Mouse (Mus musculus) testis, postnatal 10 days (tissue): ENCODE results near the gene Klrb1a.
"Not testable (repeated sequence)": the region's sequence is repeated elsewhere in the genome, so short reads cannot be mapped to it uniquely, and the experiment has no call there.

Experiments
- DNase-seq: peaks from one replicate; pipeline ENCODE4 v3.0.0; 2021; ENCODE audit warnings: low spot score

Gene Klrb1a

DNA sequence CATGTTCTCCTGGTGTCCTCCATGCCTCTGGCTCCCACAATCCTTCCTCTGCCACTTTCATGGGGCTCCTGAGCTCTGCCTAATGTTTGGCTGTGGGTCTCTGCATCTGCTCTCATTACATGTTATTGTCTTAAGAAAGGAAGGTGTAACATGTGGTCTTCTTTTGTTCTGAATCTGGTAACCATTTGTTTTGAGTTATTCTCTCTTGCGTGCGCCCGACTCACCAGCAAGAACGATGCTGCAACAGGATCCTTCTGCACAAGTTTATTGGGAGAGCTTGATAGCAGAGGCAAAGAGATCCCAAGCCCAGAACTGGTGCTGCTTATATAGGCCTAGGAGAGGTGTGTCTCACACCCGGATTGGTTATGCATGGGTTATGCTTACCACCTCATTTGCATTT lies at the start of gene Klrb1a:
Gene Klrb1a, minus strand, starts transcription at position 101 of the 400 bp plus-strand sequence.
- not testable (repeated sequence) for DNase-seq

DNA sequence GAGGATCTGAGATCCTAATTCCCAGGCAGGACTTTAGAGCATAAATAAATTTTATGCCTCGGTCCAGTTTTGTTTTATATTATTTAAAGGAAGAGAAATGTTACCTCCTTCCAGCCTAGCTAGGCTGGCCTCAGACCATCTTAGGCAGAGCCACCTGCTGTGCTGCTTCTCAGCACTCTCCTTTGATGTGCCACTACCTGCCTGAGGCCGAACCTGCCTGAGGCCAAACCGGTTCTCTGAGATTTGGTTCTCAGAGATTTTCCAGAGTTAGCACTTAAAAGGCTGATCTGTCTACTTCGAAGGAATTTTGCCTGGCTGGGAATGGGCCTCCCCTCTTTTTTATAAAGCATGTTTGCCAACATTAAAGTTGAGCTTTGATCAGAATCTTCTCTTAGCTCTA lies 46.6 kb upstream of the Klrb1a start:
- no peak for DNase-seq

DNA sequence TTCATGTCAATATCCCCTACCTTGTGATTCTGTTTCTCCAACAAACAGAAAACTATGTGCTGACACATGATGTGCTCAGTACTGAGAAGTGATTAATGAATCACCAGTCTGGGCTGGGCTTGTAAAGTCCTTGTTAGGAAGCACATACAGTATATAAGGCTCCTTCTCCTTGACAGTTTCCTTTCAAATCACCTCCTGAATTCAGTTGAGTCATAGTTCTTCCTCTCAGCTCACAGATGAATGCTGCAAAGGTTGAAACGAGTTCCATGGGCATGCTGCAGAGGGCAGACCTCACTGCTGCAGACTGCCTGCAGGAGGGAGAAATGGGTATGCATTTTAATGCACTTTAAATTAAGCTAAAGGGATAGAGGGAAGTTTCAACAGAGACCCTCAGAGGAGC lies 38.9 kb upstream of the Klrb1a start, which contains the start of gene Clec2h:
Gene Clec2h, plus strand, starts transcription at position 180 of the 400 bp plus-strand sequence.
- DNase-seq, result no peak

DNA sequence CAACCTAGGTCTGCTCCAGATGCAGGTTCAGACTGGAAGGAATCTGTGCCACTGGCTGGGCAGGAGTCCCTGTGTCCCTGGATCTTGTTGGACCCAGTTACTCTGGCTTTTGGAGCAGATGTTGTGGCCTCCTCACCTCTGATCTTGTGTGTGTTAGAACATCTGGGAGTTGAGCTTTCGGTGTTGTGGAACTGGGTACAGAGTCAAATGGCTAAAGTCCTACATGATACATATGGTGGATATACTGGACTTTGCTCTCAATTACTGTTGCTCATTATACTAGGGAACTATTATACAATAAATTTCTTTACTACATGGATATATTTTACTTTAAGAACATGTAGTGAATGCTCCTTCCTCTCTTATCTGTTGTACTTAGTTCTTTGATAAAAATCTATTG lies 37.9 kb upstream of the Klrb1a start:
- DNase-seq, result no peak

DNA sequence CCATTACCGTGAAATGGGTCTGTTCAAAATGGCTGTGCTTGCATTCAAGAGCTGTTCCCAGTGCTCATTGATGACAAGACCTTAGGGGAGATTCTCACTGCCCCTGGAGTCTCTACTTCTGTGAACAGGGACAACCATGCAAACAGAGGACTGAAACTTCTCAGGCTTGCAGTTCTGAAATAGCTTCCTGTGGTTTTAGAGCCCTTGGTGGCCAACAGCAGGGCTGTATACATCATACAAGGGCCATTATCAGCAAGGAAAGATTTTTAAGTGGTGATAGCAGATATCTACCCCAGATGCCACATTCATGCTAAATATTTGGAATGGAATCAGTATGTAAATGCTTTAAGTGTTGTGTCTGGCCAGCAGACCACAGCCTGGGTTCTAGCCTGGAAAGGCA lies 29.6 kb upstream of the Klrb1a start:
- no peak for DNase-seq

DNA sequence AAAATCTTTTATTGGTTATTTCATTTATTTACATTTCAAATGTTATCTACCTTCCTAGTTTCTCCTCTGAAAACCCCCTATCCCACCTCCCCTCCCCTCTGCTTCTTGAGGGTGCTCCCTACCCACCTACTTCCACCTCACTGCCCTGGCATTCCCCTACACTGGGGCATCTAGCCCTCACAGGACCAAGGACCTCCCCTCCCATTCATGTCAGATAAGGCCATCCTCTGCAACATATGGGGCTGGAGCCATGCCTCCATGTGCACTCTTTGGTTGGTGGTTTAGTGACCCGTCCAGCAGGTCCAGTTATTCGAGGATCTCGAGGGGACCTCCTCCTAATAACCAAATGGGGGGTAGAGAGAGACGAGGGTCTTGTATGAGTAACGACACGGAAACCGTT lies 27.5 kb upstream of the Klrb1a start:
- DNase-seq, result not testable (repeated sequence)

DNA sequence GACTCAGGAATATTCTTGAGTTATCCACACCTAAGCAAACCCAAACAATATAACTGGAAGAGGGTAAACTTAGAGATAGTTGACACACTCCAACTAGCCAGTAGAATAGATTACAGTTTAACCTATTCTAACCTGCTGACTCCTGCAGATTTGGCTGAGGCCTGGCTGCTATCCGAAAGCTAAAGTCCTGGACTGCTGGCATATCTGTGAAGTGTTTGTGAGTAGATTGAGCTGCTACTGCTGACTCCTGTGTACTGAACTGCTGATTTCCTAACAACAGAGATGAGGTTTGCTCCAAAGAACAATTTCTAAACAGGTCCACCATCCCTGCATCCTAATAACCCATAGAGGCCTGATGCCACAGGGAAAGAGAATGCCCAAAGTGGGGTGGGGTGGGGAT lies 26.9 kb upstream of the Klrb1a start:
- DNase-seq, result no peak

DNA sequence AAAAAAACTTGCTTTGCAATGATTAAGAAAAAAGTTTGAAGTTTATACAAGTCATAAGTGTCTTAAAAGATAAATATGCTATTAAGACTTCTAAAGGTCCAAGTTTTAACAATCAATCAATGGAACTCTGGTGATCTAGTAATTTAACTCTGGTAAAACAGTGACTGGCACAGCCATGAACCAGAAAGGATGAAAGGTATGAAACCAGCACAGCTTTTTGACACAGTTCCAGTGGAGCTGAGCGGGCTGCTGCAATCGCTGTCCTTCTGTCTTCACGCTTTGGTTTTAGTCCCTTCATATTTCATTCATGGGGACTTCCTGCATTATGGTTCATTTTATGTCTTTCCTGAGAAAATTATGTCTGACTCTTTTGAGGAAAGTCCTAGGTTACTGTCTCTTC lies 26.3 kb upstream of the Klrb1a start:
- DNase-seq, result no peak

DNA sequence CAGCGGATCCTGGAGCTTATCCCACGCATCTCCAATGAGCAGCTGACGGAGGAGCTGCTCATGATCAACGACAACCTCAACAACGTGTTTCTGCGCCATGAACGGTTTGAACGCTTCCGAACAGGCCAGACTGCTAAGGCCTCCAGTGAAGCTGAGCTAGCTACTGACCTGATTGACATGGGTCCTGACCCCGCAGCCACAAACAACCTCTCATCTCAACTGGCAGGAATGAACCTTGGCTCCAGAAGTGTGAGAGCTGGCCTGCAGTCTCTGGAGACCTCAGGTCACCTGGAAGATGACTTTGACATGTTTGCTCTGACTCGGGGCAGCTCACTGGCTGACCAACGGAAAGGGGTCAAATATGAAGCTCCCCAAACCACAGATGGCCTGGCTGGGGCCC lies 22.4 kb upstream of the Klrb1a start:
- not testable (repeated sequence) for DNase-seq

DNA sequence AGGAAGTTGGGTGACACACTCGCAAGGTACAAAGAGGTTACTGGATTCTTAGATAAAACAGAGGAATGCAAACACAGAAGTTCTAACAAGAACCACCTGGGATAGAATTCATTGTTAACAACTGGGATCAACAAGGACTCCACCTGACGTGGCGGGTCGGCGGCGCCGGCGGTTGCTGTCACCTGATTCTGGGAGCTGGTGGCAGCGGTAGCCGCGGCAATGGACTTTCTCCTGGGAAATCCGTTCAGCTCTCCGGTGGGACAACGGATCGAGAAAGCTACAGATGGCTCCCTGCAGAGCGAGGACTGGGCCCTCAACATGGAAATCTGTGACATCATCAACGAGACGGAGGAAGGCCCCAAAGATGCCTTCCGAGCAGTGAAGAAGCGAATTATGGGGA lies 21.4 kb upstream of the Klrb1a start:
- not testable (repeated sequence) for DNase-seq

DNA sequence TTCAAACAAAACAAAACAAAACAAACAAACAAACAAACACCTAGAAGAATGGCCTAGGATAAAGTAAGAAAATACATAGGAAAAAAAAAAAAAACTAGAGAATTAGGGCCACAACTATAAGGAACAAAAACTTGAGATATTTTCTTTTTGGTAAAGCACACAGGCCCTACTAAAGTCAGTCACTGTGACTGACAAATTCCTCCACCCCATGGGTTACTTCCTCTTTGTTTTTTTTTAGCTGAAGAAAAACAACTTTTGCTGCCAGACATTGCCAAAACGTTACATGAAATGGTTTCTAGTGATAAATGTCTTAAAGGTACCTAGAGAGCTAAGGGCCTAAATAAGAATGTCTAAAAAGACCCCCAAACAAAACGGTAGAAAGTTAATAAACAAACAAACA lies 20.7 kb upstream of the Klrb1a start:
- no peak for DNase-seq

DNA sequence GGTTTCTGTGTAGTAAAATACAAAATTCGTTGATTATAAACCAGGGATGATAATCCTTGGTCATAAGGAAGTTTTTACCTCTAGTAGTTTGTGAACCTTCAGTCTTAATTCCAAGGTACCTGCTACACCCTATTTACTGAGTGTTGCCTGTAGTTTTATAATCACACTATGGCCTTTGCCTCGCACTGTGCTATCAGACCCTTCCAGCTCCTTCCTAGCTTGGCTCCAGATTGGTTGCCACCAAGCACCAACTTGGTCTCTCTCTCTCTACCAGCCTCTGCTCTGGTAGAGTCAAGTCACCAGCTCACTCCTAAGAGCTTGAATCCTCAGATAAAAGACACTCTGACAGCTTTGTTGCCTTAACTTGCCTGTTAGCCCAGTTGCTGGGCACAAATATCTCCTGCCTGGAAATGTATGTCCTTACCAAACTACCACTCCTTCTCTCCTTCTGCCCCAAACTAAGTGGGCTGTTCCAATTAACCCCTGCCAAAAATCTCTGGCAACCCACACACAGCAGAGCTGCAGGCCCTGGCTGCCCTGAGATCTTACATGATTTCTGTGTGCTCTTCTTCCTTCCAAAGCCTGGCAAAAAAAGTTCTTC lies 17.9 kb upstream of the Klrb1a start:
- DNase-seq, result no peak

DNA sequence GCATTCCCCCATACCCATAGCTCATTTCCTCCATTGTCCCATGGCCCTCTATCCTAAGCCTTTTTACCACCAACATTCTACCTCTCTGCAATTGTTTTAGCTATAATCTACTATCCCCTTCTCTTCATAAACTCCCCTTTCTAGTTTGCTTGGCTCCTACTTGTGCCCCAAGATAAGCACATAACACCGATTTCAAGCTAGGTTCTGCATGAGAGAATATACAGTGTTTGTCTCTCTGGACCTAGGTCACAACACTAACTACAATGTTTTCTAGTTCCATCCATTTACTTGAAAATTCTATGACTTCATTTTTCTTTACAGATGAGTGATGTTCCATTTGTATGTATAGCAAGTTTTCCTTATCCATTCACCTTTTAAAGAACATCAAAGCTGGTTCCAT lies 17.3 kb upstream of the Klrb1a start:
- no peak for DNase-seq

DNA sequence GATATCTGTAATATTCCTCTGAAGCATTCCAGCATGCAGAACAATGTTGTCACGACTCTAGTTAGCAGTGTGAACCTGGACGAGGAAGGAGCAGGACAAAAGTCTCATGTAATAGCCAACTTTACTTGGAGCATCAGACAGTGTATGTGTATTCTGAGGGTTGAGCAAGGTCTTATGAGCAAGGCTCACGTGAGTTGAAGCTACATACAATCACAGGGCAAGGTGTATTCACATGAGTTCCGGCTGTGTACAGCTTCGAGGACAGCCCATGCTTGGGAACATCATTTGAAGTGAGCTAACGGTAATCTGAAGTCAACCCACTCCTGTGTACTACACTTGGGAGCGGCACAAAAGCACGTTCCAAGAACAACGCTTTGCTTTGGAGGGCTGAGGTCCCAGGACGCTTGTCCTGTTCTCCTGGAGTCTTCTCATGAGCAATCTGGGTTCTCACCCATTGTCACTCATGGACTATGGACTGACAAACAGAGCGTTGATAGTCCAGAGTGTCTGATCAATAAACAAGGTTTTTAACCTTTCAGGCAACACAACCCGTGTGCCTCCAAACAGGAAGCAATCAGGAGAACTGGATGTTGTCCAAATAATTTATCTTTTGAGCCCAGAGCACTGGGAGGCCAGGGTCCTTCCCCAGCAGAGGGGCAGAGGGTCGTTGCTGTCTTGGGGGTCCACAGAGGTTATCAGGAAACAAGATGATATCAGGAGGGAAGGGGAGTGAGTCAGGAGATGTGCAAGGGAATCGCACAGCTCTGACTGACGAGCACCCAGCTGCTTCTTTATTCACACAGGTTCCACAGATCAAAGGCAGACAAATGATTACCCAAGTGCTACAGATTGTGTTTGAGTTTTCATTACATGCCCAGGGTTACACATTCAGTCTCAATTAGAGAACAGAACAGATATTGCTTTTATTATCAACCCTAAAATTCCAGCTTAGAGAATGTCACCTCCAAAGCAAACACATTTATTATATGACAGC lies 7.9 kb upstream of the Klrb1a start:
- not testable (repeated sequence) for DNase-seq

DNA sequence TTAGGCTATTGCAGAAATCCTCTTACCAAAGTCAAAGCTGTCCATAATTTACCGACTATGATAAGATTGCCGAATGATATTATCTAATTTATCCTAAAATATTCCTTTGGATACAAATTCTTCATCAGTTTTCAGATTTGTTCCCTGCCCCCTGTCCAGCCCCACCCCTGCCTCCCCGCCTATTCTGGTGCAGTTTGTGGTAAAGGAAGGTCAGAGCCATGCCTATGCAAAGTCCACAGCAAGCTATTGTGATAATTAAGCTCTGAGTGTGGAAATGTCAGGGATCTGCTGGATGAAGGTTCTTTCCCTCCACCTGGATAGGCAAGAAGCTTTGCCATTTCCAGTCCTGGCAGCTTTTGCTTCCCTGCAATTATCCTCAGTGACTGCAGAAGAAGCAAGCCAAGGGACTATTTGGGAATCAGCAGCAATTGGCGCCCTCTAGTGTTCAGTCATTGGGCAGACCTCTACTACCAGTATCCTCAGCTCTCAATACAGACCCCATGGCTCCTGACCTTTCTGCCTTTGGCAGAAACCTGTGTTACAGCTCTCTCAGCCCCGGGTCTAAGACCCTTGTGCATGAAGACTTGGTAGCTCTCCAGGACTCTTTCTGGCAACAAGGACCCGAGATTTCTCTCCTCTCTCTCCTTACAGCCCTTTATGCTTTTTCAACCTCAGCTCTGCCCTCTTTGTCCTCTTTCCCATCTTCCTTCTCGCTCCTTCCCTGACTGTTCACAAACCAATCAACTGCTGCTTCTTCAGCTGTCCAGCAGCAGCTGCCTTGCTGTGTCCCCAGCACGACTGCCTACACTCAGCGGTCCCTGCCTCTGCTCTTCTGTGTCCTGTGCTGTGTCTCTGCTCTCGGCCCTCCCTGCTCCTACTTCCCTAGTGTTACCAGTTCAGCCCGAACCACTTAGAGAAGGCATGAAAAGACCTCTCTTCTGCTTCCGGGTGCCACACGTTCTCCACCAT lies 6.7 kb upstream of the Klrb1a start:
- DNase-seq, result peak; percentile 54

DNA sequence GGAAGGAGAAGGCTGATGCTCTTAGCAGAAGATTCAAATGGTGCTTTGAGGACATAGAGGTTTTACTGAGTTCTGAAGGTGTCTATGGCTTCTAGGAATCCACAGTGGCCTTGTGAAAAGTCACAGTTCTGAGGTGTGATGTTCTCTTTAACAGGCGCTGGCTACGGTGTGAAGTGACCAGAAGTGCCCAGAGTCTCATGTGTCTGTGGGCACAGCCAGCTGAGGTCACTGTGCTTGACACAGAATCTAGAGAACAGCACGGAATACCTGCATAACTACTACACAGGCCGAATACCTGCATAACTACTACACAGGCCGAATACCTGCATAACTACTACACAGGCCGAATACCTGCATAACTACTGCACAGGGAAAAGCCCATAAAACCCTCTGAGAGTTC lies 1.9 kb upstream of the Klrb1a start:
- not testable (repeated sequence) for DNase-seq

DNA sequence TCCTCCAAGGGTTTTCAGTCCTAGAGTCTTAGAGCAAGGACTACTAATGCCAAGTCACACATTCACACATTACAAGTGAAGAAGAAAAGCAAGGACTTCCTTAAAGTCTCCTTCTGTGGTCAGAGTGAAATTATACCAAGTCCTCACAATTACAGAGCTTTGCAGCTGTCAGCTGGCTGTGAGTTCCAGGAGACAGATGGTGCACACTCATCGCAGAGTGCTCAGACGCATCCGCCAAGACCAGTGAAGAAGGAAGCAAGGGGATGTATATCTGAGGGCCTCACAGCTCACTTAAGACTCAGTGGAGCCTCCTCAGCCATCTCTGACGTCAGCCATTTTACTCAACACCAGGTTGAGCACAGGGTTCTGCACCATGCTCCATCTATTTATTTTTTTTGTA lies 1.1 kb upstream of the Klrb1a start:
- DNase-seq, result no peak

DNA sequence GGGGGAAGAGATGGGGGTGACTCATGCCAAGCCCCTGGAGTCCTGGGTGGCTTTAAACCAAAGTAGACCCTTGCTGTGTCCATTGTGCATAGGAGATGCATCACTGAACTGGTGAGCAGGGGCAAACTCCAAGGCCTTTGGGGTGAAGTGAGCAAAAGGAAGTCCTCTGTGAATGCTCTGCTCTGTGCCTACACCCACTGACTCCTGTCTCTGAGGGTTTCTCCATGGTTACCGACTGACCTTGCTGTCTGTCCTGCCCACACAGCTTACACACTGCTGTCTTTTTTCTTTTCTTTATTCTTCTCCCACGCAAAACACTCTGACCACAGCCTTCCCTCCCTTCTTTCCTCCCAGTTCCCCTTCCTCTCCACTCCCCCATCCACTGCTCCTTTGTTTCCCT lies 600 bp downstream of the Klrb1a start:
- no peak for DNase-seq

DNA sequence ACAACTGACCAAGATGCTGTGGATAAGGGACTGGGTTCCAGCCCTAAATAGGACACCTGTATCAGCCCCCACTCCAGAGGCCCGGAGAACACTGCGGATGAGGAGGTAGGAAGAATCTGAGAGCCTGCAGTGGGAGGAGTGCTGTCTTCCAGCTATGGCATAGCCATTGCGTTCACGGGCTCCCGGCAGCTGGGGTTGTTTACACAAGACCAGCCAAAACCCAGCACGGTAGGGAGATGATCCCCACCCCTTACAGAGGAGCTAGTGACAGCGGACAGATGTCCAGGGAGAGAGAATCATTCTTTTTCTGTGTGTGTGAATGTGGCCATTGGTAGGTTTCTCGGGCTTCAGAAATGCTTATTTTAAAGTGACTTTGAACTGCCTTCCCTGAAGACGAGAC lies 17.0 kb downstream of the Klrb1a start:
- DNase-seq, result no peak

DNA sequence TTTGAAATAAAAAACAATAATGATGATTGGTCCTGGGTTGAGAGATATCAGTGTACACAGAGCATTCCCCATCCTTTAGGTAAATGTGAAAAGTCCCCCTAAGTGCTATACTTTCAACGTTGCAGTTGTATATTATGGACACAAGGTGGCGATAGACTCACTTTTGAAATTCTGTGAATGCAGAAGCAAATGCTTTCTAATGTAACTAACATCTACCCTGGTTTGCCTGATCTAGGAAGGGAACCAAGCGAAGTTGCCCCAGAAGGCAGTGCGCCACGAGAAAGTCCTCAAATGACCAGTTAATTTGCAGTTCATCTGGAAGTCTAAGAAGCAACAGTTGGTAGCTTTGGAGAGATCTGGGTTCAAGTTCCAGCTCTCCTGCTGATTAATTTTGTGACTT lies 18.8 kb downstream of the Klrb1a start:
- no peak for DNase-seq

DNA sequence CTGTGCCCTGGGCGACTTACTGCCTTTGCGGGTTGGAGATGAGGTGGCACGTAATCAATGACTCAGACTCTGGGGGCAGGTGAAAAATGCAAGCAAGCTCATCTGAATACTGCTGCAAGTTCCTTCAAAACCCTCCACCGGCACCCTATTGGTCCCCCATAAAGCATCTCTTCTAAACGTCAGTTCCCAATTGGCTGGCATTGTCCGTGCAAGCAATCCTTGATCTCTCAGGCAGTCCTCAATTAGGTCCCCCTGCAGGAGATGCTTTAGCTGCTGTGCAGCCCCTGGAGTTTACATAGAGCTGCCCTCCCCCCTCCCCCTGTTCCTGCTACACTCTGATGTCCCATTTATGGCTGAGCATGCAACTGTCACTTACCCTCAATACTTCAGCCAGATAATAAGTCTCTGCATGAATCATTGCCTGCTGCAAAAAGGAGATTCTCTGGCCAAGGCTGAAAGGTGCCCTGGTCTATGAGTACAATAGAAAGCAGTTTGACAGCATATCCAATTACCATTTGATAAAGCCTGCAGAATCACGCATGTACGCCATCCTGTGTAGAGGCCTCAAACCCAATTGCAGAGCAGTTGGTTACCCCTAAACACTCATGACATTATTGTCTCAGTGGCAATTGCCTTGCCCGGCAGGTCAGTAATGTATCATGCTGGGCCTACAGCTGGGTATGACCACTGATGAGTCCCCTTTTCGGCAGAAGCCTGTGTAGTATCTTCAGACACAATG lies 20.7 kb downstream of the Klrb1a start:
- DNase-seq, result no peak
